Mouse (Mus musculus) left cerebral cortex, adult 9 months (tissue): Measurements from ENCODE around the gene Vmn2r19.
"Not testable (repeated sequence)": the region's sequence is repeated elsewhere in the genome, so short reads cannot be mapped to it uniquely, and the experiment has no call there.

Experiments
- DNase-seq, 2 experiments: peaks; one replicate each; pipeline ENCODE4 v3.0.0; 2022; ENCODE audit warnings: low spot score in 2 of 2

The Vmn2r19 gene

GRCm38 (mm10) chr6:123308033-123308432 lies at the start of gene Vmn2r19:
TSS of gene Vmn2r19 (plus strand) at chr6:123308333.
- no peak for DNase-seq

- DNase-seq: no peak
These were observed 49.2 kb upstream of the Vmn2r19 start for GRCm38 (mm10) chr6:123258946-123259345.

GRCm38 (mm10) chr6:123259889-123260603 lies 48.1 kb upstream of the Vmn2r19 start:
- no peak for DNase-seq

DNA sequence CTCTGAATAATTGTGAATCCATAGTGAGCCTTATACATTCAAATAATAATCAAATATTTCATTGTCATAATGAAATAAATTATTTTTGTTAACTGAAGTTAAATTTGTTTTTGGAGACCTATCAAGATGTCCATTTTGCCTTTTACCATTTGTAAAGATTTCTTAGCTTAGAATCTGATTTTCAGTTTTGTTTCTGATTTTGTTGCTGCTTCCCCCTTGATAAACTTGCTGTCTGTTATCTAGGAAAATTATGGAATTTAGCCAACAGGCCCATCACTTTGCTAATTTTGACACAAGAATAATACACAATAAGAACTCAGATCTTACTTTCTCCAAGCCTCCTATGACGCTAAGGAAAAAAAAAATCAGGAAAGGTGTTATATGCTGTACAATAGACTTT lies 47.3 kb upstream of the Vmn2r19 start:
- no peak for DNase-seq

DNA sequence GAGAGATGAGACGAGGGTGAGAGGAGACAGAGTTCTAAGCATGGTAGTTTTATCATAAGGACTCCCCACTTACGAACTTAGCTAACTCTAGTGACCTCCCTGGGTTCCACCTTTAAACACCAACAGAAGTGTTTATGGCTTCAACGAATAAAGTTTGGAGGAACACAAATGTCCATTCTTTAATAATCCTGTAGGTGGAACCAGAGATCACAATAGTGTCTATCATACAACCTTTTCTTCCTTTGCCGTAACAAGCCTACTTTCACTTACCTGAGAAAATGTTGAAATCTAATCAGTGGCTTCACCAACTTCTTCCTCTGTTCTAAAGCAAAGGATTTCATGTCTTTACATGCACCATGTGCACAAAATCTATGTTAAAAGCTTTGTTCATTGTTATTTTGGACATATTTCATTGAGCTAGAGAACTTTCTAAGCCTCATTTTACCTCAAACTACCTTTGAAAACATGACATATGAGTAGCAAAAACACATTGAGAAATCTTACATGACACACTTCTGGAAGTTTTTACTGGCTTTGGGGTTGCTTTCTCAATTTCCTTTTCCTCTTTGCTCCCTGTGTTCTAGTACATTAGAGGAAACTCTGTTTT lies 46.5 kb upstream of the Vmn2r19 start, which contains the start of gene Clec4d:
Gene Clec4d (plus strand): TSS at position 557 of the 607 bp plus-strand sequence.
- no peak for DNase-seq

DNA sequence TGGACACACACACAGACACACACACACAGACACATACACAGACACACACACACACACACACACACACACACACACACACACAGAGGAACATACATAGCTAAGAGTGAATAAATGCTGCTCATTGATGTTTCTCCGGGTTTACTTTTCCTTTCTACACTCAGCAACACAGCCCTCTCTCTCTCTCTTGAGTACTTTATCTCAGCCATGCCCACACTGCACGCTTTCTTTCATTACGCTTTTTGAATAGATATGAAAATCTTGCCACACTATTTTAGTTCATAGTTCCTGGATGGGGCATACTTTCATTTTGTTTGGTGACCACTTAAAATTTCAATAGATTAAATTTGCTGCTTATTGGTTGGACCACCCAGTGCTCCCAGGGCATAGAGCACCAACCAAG lies 43.9 kb upstream of the Vmn2r19 start:
- DNase-seq: no peak

- no peak for DNase-seq
These were observed 42.3 kb upstream of the Vmn2r19 start for GRCm38 (mm10) chr6:123265809-123266208.

- no peak for DNase-seq
These were observed 41.2 kb upstream of the Vmn2r19 start for GRCm38 (mm10) chr6:123266945-123267344.

- peak in 1 of 2 experiments; percentile 12 for DNase-seq
These were observed 28.7 kb upstream of the Vmn2r19 start for GRCm38 (mm10) chr6:123279443-123279842.

GRCm38 (mm10) chr6:123286311-123286710 lies 21.8 kb upstream of the Vmn2r19 start:
- no peak for DNase-seq

GRCm38 (mm10) chr6:123288931-123289330 lies 19.2 kb upstream of the Vmn2r19 start:
- no peak for DNase-seq

GRCm38 (mm10) chr6:123289753-123290152 lies 18.4 kb upstream of the Vmn2r19 start, which contains the start of gene Clec4e:
TSS of gene Clec4e (minus strand) at chr6:123289870.
- no peak for DNase-seq

- no peak for DNase-seq
These were observed 15.3 kb upstream of the Vmn2r19 start for GRCm38 (mm10) chr6:123292751-123293400.

GRCm38 (mm10) chr6:123293509-123293908 lies 14.6 kb upstream of the Vmn2r19 start:
- not testable (repeated sequence) for DNase-seq

- DNase-seq: no peak
These were observed 11.4 kb upstream of the Vmn2r19 start for GRCm38 (mm10) chr6:123296687-123297086.

DNA sequence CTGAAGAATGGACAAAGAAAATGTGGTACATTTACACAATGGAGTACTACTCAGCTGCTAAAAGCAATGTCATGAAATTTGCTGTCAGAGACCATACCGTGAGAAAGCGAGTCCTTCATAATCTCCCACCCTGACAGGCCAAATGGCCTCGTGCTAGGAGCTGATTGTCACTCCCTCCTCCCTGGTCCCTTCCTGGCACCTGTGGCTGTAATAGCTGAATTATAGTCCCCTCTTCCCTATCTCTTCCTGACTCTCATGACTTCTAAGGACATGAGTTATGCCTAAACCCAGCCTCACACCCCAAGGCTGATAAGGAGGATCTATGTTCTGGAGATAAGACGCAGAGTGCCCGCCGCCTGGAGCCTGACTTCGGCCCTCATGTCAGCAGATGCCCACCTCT lies 1.8 kb upstream of the Vmn2r19 start:
- DNase-seq: not testable (repeated sequence)

- DNase-seq: no peak
These were observed 24.4 kb downstream of the Vmn2r19 start for GRCm38 (mm10) chr6:123332503-123332902.

DNA sequence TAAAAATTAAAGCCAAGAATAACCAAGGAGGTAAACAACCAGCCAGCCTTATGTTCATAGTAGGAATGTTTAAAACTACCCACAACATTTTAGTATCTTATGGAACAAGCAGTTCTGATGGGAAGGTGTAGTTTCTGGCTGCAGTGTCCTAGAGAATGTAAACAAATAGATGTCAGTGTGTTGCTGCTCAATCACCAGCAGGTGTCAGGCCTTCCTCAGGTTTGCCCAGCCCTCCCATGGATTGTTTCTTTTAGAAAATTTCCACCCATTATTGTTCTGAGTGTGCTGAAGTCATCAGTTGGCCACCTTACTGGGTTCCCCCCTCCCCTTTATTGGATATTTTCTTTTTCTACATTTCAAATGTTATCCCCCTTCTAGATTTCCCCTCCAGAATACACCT lies 32.0 kb downstream of the Vmn2r19 start:
- DNase-seq: no peak

GRCm38 (mm10) chr6:123346141-123346540 lies 38.0 kb downstream of the Vmn2r19 start:
- no peak for DNase-seq
